Mouse (Mus musculus): ENCODE measurements around the gene Vmn2r118.

Gene Vmn2r118

DNA sequence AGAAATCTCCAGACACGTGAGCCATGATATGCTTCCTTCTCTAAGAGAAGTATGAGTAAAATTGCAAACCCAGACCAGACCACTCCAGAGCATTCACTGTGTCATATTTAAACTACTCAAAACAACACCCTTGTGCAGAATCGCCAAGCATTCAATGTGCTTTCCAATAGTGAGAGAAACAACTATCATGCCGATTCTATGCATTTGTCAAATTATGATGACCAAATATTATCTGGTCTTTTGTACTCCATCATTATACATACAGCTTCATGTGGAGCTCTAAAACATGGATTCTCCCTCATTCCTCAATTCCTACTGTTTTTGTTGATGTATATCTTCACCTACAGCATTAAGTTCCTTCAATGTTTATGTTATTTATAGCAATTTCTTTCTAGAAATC lies at the start of gene Vmn2r118:
TSS of gene Vmn2r118 (minus strand) at position 101 of the 400 bp plus-strand sequence.
- DNase-seq = no peak

DNA sequence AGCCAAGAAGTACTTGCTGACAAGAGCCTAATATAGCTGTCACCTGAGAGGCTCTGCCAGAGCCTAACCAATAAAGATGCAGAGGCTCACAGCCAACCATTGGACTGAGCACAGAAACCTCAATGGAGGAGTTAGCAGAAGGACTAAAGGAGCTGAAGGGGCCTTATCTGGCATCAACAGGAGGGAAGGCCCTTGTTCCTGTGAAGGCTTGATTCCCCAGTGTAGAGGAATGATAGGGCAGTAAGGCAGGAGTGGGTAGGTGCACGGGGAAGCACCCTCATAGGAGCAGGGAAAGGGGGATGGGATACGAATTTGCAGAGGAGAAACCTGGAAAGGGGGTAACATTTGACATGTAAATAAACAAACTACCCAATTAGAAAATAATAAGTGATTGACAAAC lies 36.1 kb upstream of the Vmn2r118 start:
- no peak for DNase-seq

DNA sequence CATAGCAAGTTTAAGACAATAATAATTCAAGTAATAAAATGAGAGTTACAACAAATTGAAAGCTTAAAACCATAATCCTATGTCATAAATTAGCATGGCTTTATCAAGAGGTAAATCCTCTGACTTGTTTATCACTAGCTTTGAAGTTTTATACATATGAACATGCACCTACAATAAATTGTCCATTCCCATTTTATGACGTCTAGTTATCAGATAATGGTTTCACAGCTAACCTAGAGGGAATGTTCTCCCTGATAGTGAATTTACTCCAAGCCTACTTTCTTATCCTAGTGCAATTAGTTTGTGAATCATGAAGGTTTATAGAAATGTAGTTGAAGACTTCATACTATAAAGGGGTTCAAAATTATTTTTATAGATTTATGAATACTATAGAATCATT lies 34.2 kb downstream of the Vmn2r118 start:
- DNase-seq = no peak

- no peak for DNase-seq
Measured at GRCm38 (mm10) chr17:55561774-55562173, 63.2 kb downstream of the Vmn2r118 start.

- DNase-seq = no peak
Measured at GRCm38 (mm10) chr17:55548476-55548875, 76.5 kb downstream of the Vmn2r118 start.
